Mouse (Mus musculus) liver, embryonic 14.5 days (tissue): ENCODE results near the gene Cnbd2.

Experiments
- CTCF ChIP-seq: IDR thresholded peaks from 2 replicates; pipeline ENCODE4 v1.5.1; 2016; ENCODE audit warnings: antibody characterized with exemption, low read depth, control low read depth
- EP300 ChIP-seq: IDR thresholded peaks from 2 replicates; pipeline ENCODE4 v1.6.1; 2016; ENCODE audit warnings: antibody characterized with exemption, low read depth

DNA sequence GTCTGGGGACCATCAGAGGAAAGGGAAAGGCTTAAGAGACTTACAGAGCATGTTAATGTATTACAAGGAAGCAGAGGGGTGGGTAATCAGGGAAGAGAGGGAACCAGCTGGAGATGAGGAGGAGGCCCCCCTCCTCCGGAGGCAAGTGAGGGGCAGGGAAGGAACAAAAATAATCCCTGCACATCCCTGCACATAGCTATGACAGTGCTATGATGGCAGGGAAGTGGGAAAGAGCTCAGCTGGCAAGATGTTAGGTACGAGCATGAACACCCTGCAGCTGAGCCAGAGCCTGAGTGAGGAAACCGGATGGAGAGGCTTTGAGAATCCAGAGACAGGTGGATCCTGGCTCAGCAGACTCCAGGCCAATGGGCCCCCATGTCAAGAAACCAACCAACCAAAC, 56.4 kb downstream of the Cnbd2 start:
- no peak for TF ChIP-seq CTCF
- no peak for TF ChIP-seq EP300
